Mouse (Mus musculus): ENCODE data around the gene Fam19a4.

- TF ChIP-seq CTCF (IDR thresholded peaks at IDR 0.05; ENCODE audit: control insufficient read depth, insufficient read depth, low read length) (no peak), POLR2A (IDR thresholded peaks at IDR 0.05; ENCODE audit: borderline replicate concordance, control insufficient read depth, low read depth, low read length) (no peak)
These were observed 43.5 kb downstream of the Fam19a4 start for GRCm38 (mm10) chr6:97016711-97017110.
